Mouse (Mus musculus): ENCODE data around the gene Cfb. TPM values are rescaled to one million over a fixed set of nuclear protein-coding genes. Genes with fewer than 3 reads are reported as not detected.
A peak's percentile ranks its signal among the peaks of the same experiment; 100 is the strongest.

The Cfb gene
- polyA plus RNA-seq, 1 experiment, result 0.08 TPM

- H3K4me3 ChIP-seq (ENCODE audit: insufficient read depth, low read length), result no peak overlapping the region
- TF ChIP-seq POLR2A (IDR thresholded peaks at IDR 0.05; ENCODE audit: extremely low read depth, insufficient read depth, low read length) (no peak), CTCF (IDR thresholded peaks at IDR 0.05; ENCODE audit: extremely low read depth, insufficient read depth, low read length) (no peak)
- H3K27ac ChIP-seq (ENCODE audit: insufficient read depth, low read length), result no peak overlapping the region
- H3K4me1 ChIP-seq (ENCODE audit: control insufficient read depth, insufficient read depth, low read length), result no peaks in the 10 kb centered on the region
These were observed 458 bp downstream of the Cfb start for GRCm38 (mm10) chr17:34861704-34862415.

DNA sequence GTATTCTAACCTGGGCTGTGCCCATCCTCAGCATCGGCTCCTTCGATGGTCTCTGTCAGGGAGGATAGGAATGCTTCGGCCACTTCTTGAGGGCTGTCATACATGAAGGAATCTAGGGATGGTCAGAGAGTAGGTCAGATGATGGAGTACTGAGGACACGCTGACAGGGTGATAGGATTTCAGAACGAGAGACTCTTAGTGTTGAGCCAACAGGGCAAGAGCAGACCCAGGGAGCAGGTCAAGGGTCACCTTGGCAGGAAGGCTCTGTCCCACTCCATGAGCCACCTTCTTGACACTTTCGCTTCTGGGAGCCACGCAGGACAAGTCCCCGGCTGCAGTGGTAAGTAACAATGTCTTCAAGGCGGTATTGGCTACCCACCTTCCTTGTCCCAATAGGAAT lies 1.8 kb downstream of the Cfb start:
- Histone ChIP-seq H3K27ac (ENCODE audit: insufficient read depth, low read length) (no peak overlapping the region), H3K4me1 (ENCODE audit: control insufficient read depth, insufficient read depth, low read length) (no peaks in the 10 kb centered on the region), H3K4me3 (ENCODE audit: insufficient read depth, low read length) (no peak overlapping the region)
- no peak for TF ChIP-seq CTCF (IDR thresholded peaks at IDR 0.05; ENCODE audit: extremely low read depth, insufficient read depth, low read length)

DNA sequence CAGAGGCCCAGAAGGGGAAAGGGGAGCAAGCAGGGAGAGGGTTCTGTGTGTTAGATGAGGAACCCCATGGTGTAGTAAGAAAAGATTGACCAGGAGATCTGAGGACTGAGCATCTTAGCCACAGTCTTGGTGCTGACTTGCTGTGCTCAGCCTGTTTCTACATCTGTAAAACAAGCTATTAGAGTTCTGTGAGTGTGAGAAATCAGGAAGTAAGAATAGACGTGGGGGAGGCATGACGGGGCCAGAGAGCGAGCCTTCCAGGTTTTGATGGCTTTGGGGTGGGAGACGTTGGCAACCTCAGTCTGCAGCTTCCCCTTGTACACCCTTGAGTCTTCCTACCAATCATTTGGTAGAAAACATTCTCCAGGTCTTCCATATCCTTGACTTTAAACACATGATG lies 3.6 kb downstream of the Cfb start:
- Histone ChIP-seq H3K4me1 (ENCODE audit: control insufficient read depth, insufficient read depth, low read length) (no peaks in the 10 kb centered on the region), H3K27ac (ENCODE audit: insufficient read depth, low read length) (no peak overlapping the region), H3K4me3 (ENCODE audit: insufficient read depth, low read length) (no peak overlapping the region)
- TF ChIP-seq POLR2A (IDR thresholded peaks at IDR 0.05; ENCODE audit: extremely low read depth, insufficient read depth, low read length) (no peak), CTCF (IDR thresholded peaks at IDR 0.05; ENCODE audit: extremely low read depth, insufficient read depth, low read length) (no peak)

GRCm38 (mm10) chr17:34855825-34856224 lies 6.5 kb downstream of the Cfb start:
- Histone ChIP-seq H3K4me3 (ENCODE audit: insufficient read depth, low read length) (no peak overlapping the region), H3K4me1 (ENCODE audit: control insufficient read depth, insufficient read depth, low read length) (peaks cover 4% of the 10 kb centered on the region; the same call in 1 of the 2 replicates), H3K27ac (ENCODE audit: insufficient read depth, low read length) (no peak overlapping the region)
- TF ChIP-seq CTCF (IDR thresholded peaks at IDR 0.05; ENCODE audit: extremely low read depth, insufficient read depth, low read length) (peak; percentile 60), POLR2A (IDR thresholded peaks at IDR 0.05; ENCODE audit: extremely low read depth, insufficient read depth, low read length) (no peak)

- Histone ChIP-seq H3K4me3 (ENCODE audit: insufficient read depth, low read length) (no peak overlapping the region), H3K4me1 (ENCODE audit: control insufficient read depth, insufficient read depth, low read length) (peaks cover 4% of the 10 kb centered on the region; the same call in 1 of the 2 replicates), H3K27ac (ENCODE audit: insufficient read depth, low read length) (no peak overlapping the region)
- no peak for TF ChIP-seq CTCF (IDR thresholded peaks at IDR 0.05; ENCODE audit: extremely low read depth, insufficient read depth, low read length)
- no peak for TF ChIP-seq POLR2A (IDR thresholded peaks at IDR 0.05; ENCODE audit: extremely low read depth, insufficient read depth, low read length)
These were observed 7.6 kb downstream of the Cfb start for GRCm38 (mm10) chr17:34854761-34855160.

- H3K4me3 ChIP-seq (ENCODE audit: insufficient read depth, low read length), result no peak overlapping the region
- no peak overlapping the region for H3K27ac ChIP-seq (ENCODE audit: insufficient read depth, low read length)
- H3K4me1 ChIP-seq (ENCODE audit: control insufficient read depth, insufficient read depth, low read length), result peaks cover 7% of the 10 kb centered on the region; the same call in 1 of the 2 replicates
- no peak for TF ChIP-seq CTCF (IDR thresholded peaks at IDR 0.05; ENCODE audit: extremely low read depth, insufficient read depth, low read length)
- TF ChIP-seq POLR2A (IDR thresholded peaks at IDR 0.05; ENCODE audit: extremely low read depth, insufficient read depth, low read length), result no peak
These were observed 8.8 kb downstream of the Cfb start for GRCm38 (mm10) chr17:34853511-34853910.

DNA sequence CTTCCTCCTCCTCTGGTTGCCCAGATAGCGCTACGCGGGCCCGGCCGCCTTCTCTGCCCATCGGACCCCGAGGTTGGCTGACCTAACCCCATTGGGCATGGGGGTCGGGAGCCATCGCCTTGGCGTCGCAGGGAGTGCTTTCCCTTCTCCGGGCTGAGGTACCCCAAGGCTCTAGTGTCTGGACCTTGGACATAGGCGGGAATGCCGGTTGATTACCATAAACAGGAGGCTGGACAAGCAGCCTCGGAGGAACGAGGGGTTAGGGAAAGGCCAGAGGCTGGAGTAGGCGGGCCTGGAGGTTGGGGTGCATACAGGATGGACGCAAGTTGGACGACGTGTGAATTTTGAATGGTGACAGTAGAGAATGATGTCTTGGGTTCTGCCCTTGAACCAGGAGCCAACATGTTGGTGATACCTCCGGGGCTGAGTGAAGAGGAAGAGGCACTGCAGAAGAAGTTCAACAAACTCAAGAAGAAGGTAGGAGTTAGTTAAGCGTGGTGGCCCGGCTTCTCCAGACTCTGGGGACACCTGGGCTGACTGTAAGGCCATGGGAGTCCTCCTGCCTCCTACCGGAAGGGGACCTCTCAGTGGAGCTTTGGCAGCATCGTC lies 11.7 kb downstream of the Cfb start:
- Histone ChIP-seq H3K4me3 (ENCODE audit: insufficient read depth, low read length) (peak overlapping the region; percentile 88), H3K27ac (ENCODE audit: insufficient read depth, low read length) (no peak overlapping the region), H3K4me1 (ENCODE audit: control insufficient read depth, insufficient read depth, low read length) (peaks cover 7% of the 10 kb centered on the region; the same call in 1 of the 2 replicates)
- TF ChIP-seq POLR2A (IDR thresholded peaks at IDR 0.05; ENCODE audit: extremely low read depth, insufficient read depth, low read length) (no peak), CTCF (IDR thresholded peaks at IDR 0.05; ENCODE audit: extremely low read depth, insufficient read depth, low read length) (no peak)

DNA sequence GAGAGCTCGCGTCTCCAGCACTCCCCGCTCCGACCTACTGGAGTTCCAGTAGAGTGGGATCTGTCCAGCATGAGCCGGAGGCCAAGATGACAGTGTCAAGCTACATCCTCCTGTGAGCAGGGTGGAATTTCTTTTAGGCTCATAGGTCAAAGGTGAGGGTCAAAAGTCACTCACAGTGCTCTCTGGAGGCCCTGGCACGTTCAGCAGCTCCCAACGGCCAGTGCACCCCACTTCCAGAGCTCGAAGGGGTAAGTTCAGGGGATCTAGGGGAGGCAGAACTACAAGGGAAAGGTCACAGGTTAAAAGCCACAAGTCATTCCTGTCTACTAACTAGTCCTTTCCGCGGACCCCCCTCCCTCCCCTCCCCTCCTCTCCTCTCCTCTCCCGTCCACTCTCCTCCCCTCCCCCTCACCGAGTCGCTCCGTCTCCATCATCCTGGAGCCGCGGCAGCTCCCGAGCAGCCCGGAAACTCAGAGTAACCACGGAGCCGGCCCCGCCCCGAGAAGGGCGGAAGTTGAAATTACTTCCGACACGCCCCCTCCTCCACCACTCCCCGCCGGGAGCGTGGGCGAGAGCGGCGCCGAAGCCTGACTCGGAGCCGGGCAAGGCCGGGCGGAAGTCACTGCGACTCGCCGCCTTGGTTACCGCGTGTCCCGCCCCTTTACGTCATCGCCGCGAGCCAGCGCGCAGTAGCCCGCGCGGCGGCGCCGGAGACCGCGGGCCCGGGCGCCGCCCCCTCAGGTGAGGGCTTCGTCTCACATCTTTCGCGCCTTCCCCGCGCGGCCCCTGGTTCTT lies 12.4 kb downstream of the Cfb start, which contains the start of the genes Skiv2l and Nelfe:
Skiv2l (minus strand) TSS at position 489 of the 795 bp plus-strand sequence.
Nelfe (plus strand) TSS at position 670 of the 795 bp plus-strand sequence.
- TF ChIP-seq CTCF (IDR thresholded peaks at IDR 0.05; ENCODE audit: extremely low read depth, insufficient read depth, low read length) (no peak), POLR2A (IDR thresholded peaks at IDR 0.05; ENCODE audit: extremely low read depth, insufficient read depth, low read length) (peak; percentile 33; the same call in 1 of the 2 replicates)
- no peak within 1 kb of the TSS for H3K27ac ChIP-seq (ENCODE audit: insufficient read depth, low read length)
- peak within 1 kb of the TSS; percentile 88 for H3K4me3 ChIP-seq (ENCODE audit: insufficient read depth, low read length)

GRCm38 (mm10) chr17:34847615-34848014 lies 14.7 kb downstream of the Cfb start:
- no peak overlapping the region for H3K27ac ChIP-seq (ENCODE audit: insufficient read depth, low read length)
- H3K4me3 ChIP-seq (ENCODE audit: insufficient read depth, low read length), result no peak overlapping the region
- TF ChIP-seq POLR2A (IDR thresholded peaks at IDR 0.05; ENCODE audit: extremely low read depth, insufficient read depth, low read length) (no peak), CTCF (IDR thresholded peaks at IDR 0.05; ENCODE audit: extremely low read depth, insufficient read depth, low read length) (no peak)
- peaks cover 7% of the 10 kb centered on the region; the same call in 1 of the 2 replicates for H3K4me1 ChIP-seq (ENCODE audit: control insufficient read depth, insufficient read depth, low read length)

More for the DNA sequence above, 12.4 kb downstream of the Cfb start, which contains the start of the genes Skiv2l and Nelfe:
- peaks cover 7% of the 10 kb centered on the region; the same call in 1 of the 2 replicates for H3K4me1 ChIP-seq (ENCODE audit: control insufficient read depth, insufficient read depth, low read length)
